Mouse (Mus musculus) G1E-ER4 (cell line): ENCODE results near the gene Rnf141. TPM values are rescaled to one million over a fixed set of nuclear protein-coding genes. Genes with fewer than 3 reads are reported as not detected.

Experiments
- GATA1 ChIP-seq: IDR thresholded peaks from one replicate; pipeline ENCODE4 v1.8.0; 2012; ENCODE audit warnings: low read length, inconsistent platforms
- polyA plus RNA-seq: library from polyadenylated mRNA; stranded (reverse); fragments of >175 nt; gene quantifications from 2 replicates; pipeline ENCODE4 v1.2.3, GENCODE M21; 2012

Gene Rnf141
- polyA plus RNA-seq, 1 experiment: 3.0 TPM

GRCm38 (mm10) chr7:110762605-110763180 is 81.6 kb downstream of the Rnf141 start:
- TF ChIP-seq GATA1: no peak

GRCm38 (mm10) chr7:110756440-110756839 is 87.8 kb downstream of the Rnf141 start:
- TF ChIP-seq GATA1: no peak

- TF ChIP-seq GATA1: no peak
Measured at GRCm38 (mm10) chr7:110753926-110754330, 90.3 kb downstream of the Rnf141 start.

- TF ChIP-seq GATA1: no peak
Measured at GRCm38 (mm10) chr7:110753310-110753709, 90.9 kb downstream of the Rnf141 start.

- TF ChIP-seq GATA1: no peak
Measured at GRCm38 (mm10) chr7:110751634-110752033, 92.6 kb downstream of the Rnf141 start.

- no peak for TF ChIP-seq GATA1
Measured at GRCm38 (mm10) chr7:110750834-110751233, 93.4 kb downstream of the Rnf141 start.

Other genes with a start within 250 kb of the Rnf141 start
- gene Sbf2, start 229.5 kb downstream of the Rnf141 start, polyA plus RNA-seq: not detected in 2 replicates
- gene Adm, start 216.8 kb downstream of the Rnf141 start, polyA plus RNA-seq: not detected in 2 replicates
- 17.6 and 20.7 TPM in 2 replicates for gene Ampd3, start 76.3 kb downstream of the Rnf141 start, polyA plus RNA-seq
- not detected in 2 replicates for gene Lyve1, start 18.8 kb upstream of the Rnf141 start, polyA plus RNA-seq
- gene Mrvi1, start 138.0 kb upstream of the Rnf141 start, polyA plus RNA-seq: 0.08 and 0.11 TPM in 2 replicates
- gene Ctr9, start 184.5 kb upstream of the Rnf141 start, polyA plus RNA-seq: 15.0 and 16.0 TPM in 2 replicates
- gene Eif4g2, start 238.6 kb upstream of the Rnf141 start, polyA plus RNA-seq: 2,405 and 2,732 TPM in 2 replicates